Mouse (Mus musculus) embryonic fibroblast, embryonic 13.5 days (primary cell): ENCODE data around the gene Nav2.
A peak's percentile ranks its signal among the peaks of the same experiment; 100 is the strongest.

Experiments
- CTCF ChIP-seq: IDR thresholded peaks from 2 replicates; pipeline ENCODE4 v1.5.1; 2011; ENCODE audit warnings: mild to moderate bottlenecking, control low read depth, low read length, moderate library complexity, borderline replicate concordance; ENCODE audit not compliant: insufficient read depth
- POLR2A ChIP-seq: IDR thresholded peaks from 2 replicates; pipeline ENCODE4 v1.6.1; 2011; ENCODE audit warnings: low read depth, mild to moderate bottlenecking, control low read depth, low read length, moderate library complexity

- TF ChIP-seq CTCF (no peak), POLR2A (peak; percentile 42; the same call in 1 of the 2 replicates)
These were observed 340.0 kb downstream of the Nav2 start for GRCm38 (mm10) chr7:49248333-49249086.
